Mouse (Mus musculus): ENCODE measurements around the gene Olfr834.

Olfr834 gene

DNA sequence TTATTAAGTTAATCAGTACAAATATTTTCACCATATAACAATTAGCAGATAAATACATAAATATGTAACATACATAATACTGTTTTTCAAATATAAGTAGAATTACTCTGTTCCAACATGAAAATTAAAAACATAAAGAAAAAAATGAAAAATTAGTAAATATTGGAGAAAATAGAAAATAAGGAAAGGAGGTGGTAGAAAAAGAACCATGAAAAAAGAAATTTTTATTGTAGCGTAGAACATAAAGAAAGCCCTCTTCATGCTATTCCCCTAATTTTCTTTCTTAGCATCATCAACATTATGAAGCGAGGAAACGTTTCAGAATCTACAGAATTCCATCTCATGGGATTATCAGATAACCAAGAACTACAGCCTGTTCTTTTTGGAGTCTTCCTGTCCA, at the start of gene Olfr834:
Gene Olfr834, plus strand, starts transcription at position 301 of the 400 bp plus-strand sequence.
- DNase-seq (ENCODE audit: low spot score) = no peak

DNA sequence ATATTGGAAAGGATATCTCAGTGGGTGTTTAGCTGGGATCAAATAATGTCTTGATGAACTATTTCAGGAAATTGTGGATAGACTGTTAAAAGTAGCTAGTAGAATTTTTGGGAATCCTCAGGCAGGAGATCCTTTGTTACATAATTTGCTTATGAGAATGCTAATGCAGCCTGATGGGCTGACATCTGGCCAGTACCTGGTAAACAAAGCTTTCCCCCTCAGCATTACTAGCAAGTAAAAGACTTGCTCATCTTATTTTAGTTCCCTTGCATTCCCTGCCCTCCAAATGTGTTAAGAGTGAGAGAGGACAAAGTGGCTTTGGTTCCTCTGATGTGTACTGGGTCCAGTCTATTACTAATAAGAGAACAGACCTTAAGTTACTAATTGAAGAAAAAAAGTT, 25.8 kb upstream of the Olfr834 start:
- DNase-seq (ENCODE audit: low spot score) = no peak

DNA sequence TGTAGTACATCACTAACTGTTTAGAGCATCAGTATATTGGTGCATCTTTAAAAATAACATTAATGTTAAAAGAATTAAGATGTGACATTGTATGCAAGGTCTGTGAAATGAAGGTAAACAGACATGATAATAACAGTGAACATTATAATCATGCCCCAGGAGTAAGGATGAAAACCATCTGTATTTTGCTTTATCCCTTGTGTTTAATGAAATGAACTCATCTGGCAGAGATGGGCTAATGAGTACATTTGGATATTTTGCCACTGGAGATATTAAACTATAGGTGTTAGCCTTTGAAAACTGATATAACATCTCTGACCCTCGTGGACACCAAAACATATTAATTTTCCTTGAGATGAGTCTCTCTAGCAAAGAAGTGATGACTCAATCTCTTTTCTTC, 44.6 kb downstream of the Olfr834 start, which contains the start of gene Olfr835:
Gene Olfr835, plus strand, starts transcription at position 301 of the 400 bp plus-strand sequence.
- DNase-seq (ENCODE audit: low spot score) = no peak
